Mouse (Mus musculus) cerebellum, postnatal 10 days (tissue): ENCODE measurements around the gene Prkch.
A peak's percentile ranks its signal among the peaks of the same experiment; 100 is the strongest.

Source experiments
- DNase-seq, 2 experiments: peaks; one replicate each; pipeline ENCODE4 v3.0.0; 2021; ENCODE audit warnings: mixed read lengths in 2 of 2

The Prkch gene

DNA sequence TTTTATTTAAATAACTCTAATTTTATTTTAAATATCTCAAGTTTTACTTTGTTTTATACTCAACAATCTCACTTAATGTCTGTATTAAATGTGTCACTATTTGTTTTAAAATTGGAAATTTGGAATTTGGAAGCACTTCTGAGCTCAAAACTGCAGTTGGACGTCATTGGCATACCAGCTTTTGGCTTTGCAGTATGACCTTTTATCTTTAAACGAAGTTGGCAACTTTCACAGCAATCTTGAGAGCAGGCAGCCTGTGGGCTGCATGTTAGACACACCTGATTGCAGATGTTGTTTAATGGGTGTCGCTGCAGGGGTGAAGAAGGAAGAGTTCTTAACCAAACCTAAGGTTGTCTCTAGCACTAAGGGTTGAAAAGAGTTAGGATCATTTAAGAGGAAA lies 220.9 kb downstream of the Prkch start:
- DNase-seq, result no peak

DNA sequence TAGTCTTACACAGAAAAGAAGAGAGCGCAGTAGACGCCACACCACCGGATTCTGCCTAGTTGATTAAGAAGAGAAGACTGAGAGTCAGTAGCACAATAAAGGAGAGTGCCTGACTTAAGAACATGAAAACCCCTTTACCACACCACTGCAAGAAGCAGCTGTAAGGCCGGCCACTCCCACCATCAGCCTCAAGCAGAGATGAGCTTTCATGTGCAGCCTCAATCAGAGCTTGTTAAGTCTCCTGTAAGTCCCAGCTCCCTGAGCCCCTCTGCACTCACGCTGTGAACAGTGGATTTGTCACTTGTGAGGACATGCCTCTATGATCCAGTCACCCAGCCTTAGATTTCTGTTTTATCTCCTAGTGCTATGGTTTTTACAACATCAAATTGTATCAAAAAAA lies 221.4 kb downstream of the Prkch start:
- no peak for DNase-seq

DNA sequence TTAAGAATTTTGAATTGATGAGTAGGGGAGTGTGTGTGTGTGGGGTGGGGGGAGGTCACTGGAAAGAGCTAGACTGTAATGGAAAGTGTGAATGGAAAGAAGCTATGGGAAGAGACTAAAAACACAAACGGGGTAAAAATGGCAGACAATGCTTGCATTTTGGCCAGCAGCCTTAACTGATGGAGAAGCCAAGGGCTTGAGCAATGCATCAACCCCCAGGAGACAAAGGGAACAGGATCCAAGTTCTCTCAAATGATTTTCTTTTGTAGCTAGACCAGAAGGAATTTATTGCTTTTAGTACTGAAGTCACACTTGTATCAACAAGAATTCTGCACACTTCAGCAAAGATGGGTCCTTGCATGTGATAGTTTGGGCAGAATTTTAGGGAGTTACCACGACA lies 222.6 kb downstream of the Prkch start:
- DNase-seq, result no peak

DNA sequence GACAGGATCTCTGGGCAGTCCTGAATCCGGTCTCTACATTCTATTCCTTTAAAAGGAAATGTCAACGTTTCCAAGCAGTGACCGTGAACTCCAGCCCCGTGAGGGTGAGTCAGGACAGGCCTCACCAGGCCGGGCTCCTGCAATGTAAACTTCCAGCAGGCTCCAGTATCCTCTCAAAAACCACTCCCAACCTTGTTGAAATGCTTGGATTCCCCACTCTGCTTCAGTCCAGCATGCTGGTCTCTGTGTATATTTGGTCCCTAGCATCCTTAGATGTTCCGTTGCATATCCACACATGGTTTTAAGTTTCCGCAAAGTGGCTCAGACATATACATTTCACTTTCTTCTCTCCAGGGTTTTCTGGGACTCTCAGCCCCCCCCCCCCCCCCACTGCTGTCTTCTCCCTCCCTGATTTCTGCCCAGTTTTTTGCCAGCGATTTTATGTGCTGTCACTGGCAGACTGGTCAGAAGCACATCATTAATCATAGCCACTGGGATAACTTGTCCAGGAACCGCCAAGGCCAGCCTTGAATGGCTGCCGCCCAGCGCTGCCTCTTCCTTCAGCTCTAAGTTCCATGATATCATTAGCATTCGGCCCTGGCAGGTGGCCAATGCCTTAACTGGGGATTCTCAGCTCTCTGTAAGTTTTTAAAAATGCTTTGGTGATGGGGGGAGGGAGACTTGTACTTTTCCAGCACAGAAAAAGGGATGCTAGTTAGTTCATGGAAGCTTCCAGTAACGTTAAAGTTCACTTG lies 225.6 kb downstream of the Prkch start:
- DNase-seq, result peak; percentile 62 to 69

DNA sequence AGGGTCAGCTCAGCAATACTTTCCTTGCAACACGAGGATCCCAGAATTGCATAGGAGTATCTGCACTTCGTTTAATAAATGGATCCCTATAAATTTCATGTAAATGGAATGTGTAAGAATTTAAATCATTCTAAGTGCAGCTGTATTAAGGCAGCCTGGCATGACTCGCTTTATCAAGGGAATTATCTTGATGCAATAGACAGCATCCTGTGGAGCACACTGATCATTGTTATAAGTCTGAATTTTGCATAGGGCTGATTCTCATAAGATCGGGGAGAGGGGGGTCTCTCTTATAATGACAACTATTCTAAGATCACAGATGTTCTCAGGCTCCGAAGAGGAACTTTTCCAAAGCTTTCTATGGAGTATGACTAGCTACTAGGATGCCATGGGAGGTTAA lies 226.3 kb downstream of the Prkch start:
- no peak for DNase-seq

DNA sequence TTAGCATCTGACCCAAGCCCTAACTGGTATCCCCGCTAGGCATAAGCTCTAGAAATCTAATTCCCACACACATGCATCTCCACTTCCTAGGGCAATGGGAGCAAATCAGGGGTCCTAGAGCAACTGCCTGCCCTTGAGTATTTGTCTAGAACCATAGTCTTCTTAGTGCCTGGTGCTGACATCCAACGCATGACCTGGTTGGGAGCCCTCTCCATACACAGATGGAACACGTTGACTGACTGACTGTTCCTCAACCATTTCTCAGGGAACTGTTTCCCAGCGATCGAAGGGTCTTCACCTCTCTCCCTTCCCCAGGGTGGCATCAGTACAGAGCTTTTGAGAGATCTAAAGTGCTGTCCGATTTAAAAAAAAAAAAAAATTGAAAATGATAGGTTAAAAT lies 227.6 kb downstream of the Prkch start:
- DNase-seq, result no peak

DNA sequence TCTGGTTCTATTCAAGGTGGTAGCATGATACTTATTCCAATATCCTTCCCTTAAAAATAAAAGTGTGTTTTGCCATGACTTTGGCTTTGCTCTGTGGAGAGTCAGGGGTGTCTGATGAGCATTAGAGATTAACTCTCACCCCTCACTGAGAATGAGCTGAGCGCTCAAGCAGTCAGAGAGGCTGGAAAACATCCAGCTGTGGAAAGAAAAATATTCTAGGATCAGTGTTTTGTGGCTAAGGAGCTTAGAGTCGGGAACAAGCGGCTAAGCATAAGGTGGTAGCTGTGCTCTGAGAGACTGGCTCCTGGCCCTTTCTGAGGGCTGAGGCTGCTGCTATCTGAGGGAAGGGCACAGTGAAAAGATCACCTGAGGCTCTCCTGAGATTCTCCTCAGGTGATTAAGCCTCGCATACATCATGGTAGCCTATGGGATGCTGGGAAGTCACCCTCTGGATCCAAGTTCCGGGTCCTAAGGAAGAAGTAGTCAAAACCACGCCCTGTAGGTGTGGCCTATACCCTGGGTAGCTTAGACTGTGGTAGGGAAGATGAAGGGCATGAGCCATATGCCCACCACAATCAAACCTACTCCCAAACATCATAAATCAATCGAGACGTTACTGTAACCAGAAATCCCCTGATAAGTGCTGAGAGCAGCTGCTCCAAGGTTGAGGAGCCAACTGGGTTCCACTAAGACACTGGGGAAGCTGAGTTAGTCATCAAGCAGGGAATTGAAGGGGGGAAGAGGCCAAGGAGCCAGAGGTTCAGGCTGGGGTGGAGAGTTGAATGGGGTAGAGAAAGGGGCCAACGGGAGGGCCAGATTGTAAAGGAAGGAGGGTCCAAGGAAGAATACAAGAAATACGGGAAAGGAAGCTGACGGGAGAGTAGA lies 228.7 kb downstream of the Prkch start:
- DNase-seq, result no peak

DNA sequence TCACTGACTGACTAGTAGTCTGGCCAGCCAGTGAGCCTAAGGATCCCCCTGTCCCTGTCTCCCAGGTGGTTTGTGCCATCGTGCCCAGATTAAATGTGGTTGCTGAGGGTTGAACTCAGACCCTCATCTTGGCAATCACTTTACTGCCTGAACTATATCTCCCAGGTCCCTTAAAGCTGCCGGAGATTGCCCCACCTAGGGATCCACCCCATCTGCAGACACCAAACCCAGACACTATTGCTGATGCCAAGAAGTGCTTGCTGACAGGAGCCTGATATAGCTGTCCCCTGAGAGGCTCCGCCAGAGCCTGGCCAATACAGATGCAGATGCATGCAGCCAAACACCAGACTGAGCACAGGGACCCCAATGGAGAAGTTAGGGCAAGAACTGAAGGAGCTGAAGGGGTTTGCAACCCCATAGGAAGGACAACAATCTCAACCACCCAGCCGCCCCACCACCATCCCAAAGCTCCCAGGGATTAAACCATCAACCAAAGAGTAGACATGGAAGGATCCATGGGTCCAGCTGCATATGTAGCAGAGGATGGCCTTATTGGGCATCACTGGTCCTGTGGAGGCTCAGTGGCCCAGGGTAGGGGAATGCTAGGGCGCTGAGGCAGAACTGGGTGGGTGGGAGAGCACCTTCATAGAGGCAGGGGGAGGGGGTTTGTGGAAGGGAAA lies 229.6 kb downstream of the Prkch start:
- no peak for DNase-seq

DNA sequence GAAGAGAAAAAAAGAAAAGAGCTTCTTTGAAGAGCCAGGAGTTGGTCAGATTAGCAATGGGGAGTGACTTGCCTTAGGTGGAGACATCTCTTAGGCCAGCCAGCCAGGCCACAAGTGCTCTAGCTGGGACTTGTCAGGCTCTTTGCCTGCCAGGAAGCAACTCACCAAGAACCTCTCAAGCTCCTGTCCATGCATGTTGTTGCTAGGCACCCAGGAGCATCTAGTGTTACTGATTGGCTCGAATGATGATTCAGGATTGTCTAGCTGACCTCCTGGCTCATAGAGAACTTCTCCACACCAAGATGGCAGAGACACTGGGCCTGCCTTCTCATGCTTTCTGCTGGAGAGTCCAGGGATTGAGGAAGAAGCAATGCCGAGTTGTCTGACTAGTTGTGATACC lies 230.3 kb downstream of the Prkch start:
- DNase-seq, result no peak

DNA sequence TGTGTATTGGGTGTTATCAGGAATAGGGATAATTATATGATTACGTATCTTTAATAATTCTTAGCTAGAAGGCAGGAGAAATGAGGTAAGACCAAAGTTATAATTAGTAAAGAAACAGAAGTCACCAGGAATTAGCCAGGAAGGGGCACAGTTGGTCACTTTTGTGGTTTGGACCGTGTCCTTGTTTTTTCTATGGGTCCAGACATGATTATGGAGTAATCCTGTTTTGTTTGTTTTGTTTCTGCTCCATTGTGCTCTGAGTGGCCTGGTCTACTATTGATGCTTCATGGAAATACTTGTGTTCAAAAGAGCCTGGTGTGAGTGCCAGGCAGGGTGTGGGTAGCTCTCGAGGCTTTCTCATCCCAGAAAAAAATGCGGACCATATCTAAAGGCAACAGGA lies 230.9 kb downstream of the Prkch start:
- no peak for DNase-seq

DNA sequence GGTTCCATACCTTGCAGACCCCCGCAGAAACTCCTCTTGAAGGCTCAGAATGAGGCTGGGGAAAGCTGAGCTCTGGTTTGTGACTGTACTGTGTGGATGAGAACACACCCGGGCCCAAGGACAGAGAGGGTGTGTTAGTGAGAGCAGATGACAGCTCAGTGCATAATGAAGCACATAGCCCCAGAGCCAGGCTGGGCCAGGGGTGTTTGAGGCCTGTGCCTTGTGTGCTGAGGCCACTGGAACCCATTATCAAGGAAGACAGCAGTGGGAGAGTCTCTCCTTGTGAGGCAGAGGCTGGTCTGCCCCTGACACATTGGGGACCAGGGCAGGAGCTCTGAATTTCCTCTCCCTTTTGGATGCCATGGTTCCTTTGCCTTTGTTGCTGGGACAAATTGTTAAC lies 231.3 kb downstream of the Prkch start:
- DNase-seq, result no peak

DNA sequence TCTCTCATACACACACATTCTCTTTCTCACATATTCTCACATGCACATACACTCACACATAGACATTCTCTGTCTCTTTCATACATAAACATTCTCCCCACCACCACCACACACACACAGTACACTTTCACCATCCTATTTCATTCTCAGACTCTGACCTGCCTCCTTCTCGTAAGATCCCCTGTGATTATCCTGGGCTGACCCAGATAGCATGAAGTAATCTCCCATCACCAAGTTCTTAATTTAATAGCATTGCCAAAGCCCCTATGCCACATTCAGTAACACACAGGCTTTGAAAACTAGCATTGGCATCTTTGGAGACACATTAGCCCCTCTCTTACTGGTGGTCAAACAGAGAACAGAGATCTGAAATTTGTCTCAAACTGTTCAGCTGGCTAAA lies 232.3 kb downstream of the Prkch start:
- DNase-seq, result no peak

DNA sequence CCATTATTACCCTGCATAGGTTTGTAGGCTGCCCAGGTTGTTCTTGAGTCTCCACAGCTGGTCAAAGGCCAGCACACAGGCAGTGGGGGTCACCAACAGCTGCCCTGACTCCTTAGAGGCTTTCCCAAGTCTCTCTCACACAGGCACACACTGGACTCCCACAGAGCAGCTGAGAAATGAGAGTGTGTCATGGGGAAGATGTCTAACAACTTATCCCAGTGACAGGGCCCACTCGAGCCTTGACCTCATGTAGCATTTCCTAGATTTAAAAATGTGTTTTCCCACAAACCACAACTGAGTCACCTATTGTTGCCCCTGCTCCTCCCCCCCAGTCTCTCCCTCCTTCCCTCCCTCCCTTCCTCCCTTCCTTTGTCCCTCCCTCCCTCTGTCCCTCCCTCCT lies 234.2 kb downstream of the Prkch start:
- DNase-seq, result no peak

DNA sequence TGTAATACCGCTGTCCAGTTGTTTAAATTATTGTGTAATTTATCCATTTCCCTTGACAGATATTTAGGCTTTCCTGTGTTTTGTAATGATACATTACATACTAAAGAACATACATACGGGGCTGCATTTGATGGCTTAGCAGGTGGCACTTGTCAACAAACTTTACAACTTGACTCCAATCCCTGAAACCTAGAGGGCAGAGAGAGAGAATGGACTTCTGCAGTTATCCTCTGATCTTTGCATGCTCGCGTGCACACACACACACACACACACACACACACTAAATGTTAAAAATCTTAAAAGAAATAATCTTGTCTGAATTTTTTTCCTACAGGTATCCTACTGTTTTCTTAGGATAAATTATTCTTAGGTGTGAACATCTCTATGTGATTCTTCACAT lies 236.6 kb downstream of the Prkch start:
- no peak for DNase-seq

DNA sequence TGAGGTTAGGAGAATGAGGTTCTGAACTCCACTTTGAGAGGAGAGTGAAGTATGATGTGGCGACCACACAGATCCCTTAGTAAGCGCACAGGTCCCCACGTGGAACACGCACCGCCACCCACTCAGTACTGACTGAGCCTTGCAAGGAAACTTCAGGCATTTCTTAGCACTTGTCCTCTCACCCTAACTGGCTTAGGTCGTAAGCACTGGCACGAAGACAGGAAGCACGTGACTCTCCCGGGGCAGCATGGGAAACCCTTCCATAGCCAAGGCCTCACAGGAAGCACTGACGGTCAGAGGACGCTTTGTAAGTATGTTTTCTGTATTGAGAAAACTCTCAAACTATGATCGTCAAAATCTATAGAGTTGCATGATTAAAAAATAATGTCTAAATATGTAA lies 237.7 kb downstream of the Prkch start:
- no peak for DNase-seq

DNA sequence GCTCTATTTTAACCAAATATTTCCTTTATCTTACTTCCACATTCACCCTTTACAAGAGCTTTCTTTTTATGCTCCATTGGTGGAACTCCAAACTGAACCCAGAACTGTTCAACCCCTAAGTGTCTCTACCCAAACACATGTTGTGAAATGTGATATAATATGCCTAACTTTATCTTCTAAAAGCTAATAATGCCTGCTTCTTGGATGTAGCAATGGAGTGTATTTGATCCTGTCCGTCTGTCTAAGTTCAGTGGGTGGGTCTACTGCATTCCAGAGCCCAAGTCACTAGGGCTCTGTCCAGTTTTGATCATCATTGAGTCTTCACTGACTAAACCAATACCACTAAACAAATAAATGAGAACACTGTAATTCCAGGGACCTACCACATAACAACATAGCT lies 240.2 kb downstream of the Prkch start:
- no peak for DNase-seq
